Mouse (Mus musculus): ENCODE results near the gene Ccdc92.

DNA sequence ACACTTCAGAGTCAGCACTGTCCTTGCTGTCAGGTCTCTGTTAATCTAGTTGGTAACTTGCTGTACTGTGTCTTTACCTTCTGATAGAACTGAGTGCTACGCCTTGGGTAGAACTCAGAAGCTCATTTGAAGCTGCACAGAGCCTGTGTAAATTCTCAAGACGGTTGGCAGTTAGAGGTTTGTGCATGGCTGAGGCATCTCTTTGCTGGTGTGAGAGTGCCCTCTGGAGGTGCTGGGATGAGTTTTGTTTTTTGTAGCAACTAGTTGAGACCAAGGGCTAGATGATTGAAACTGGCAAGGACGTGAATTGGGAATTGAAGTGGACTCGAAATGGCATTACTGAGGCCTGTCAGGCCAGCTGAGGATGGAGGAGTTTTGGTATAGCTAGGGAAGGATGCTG lies 6.8 kb upstream of the Ccdc92 start:
- no peak for TF ChIP-seq GATA1 (IDR thresholded peaks at IDR 0.05; ENCODE audit: borderline replicate concordance, low read length)
- no peak for TF ChIP-seq FLI1 (IDR thresholded peaks at IDR 0.05; ENCODE audit: low read length)

All from megakaryocyte, embryonic 14.5 days (primary cell).